Mouse (Mus musculus) liver, postnatal 0 days (tissue): ENCODE measurements around the gene Sash1.

ENCODE experiments used
- CTCF ChIP-seq: sonication (generic); IDR thresholded peaks from 2 replicates; pipeline ENCODE4 v1.5.1; 2016; ENCODE audit warnings: antibody characterized with exemption, low read depth
- EP300 ChIP-seq: IDR thresholded peaks from 2 replicates; pipeline ENCODE4 v1.6.1; 2016; ENCODE audit warnings: antibody characterized with exemption, low read depth, mild to moderate bottlenecking

GRCm38 (mm10) chr10:8746082-8746696 is 139.7 kb downstream of the Sash1 start:
- TF ChIP-seq CTCF: no peak
- no peak for TF ChIP-seq EP300
